Mouse (Mus musculus) heart, adult 2 months (tissue): Measurements from ENCODE around the gene Syngr2.
"Not testable (repeated sequence)": the region's sequence is repeated elsewhere in the genome, so short reads cannot be mapped to it uniquely, and the experiment has no call there.

Experiments used
- CTCF ChIP-seq: fragments of 200-600 bp; IDR thresholded peaks from 2 replicates; pipeline ENCODE4 v1.8.1; 2022; ENCODE audit warnings: antibody characterized with exemption, mild to moderate bottlenecking, moderate library complexity
- EP300 ChIP-seq: fragments of 200-500 bp; IDR thresholded peaks from 2 replicates; pipeline ENCODE4 v1.6.1; 2011; ENCODE audit warnings: low read depth, low read length, control low read depth; ENCODE audit not compliant: insufficient read depth
- POLR2A ChIP-seq: fragments of 200-500 bp; IDR thresholded peaks from 2 replicates; pipeline ENCODE4 v1.6.1; 2011; ENCODE audit warnings: mild to moderate bottlenecking, low read depth, low read length, control low read depth; ENCODE audit not compliant: insufficient read depth

DNA sequence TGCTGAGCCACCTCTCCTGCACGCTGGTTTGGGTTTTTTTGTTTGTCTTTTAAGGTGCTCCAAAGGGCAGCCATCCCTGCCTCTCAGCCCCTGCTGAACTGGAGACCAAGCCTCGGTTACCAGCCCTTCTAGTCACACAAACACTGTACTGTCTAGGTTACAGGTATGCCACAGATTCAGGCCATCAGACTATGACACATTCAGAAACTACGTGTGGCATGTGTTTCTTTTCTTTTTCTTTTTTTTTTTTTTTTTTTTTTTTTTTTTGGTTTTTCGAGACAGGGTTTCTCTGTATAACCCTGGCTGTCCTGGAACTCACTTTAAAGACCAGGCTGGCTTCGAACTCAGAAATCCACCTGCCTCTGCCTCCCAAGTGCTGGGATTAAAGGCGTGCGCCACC is 21.0 kb upstream of the Syngr2 start:
- TF ChIP-seq POLR2A, CTCF, EP300: not testable (repeated sequence)
